Mouse (Mus musculus): Measurements from ENCODE around the gene Gla.
"Not testable (repeated sequence)": the region's sequence is repeated elsewhere in the genome, so short reads cannot be mapped to it uniquely, and the experiment has no call there.

Gla gene

GRCm38 (mm10) chrX:134588261-134588660, 12.7 kb downstream of the Gla start:
- DNase-seq (ENCODE audit: low spot score in 2 of 2) = no peak

GRCm38 (mm10) chrX:134586447-134586846, 14.5 kb downstream of the Gla start:
- no peak for DNase-seq (ENCODE audit: low spot score in 2 of 2)

GRCm38 (mm10) chrX:134585103-134586002, 15.6 kb downstream of the Gla start, which contains the start of gene Rpl36a:
Gene Rpl36a (plus strand): TSS chrX:134585654.
- DNase-seq (ENCODE audit: low spot score in 2 of 2) = peak; percentile 86 to 94

GRCm38 (mm10) chrX:134582888-134583669, 17.8 kb downstream of the Gla start, which contains the start of gene Btk:
Gene Btk (minus strand): TSS chrX:134583570.
- DNase-seq (ENCODE audit: low spot score in 2 of 2) = no peak

GRCm38 (mm10) chrX:134582270-134582669, 18.7 kb downstream of the Gla start:
- DNase-seq (ENCODE audit: low spot score in 2 of 2) = no peak

GRCm38 (mm10) chrX:134580528-134581305, 20.2 kb downstream of the Gla start:
- DNase-seq (ENCODE audit: low spot score in 2 of 2) = no peak

GRCm38 (mm10) chrX:134577896-134578295, 23.0 kb downstream of the Gla start:
- DNase-seq (ENCODE audit: low spot score in 2 of 2) = no peak

- DNase-seq (ENCODE audit: low spot score in 2 of 2) = no peak
These were observed 34.2 kb downstream of the Gla start for GRCm38 (mm10) chrX:134566536-134567222.

- no peak for DNase-seq (ENCODE audit: low spot score in 2 of 2)
These were observed 36.6 kb downstream of the Gla start for GRCm38 (mm10) chrX:134564326-134564725.

- DNase-seq (ENCODE audit: low spot score in 2 of 2) = no peak
These were observed 46.5 kb downstream of the Gla start for GRCm38 (mm10) chrX:134554425-134554824.

- DNase-seq (ENCODE audit: low spot score in 2 of 2) = no peak
These were observed 47.6 kb downstream of the Gla start for GRCm38 (mm10) chrX:134553326-134553725.

GRCm38 (mm10) chrX:134550903-134551302, 50.0 kb downstream of the Gla start:
- DNase-seq (ENCODE audit: low spot score in 2 of 2) = no peak

GRCm38 (mm10) chrX:134547330-134547729, 53.6 kb downstream of the Gla start:
- DNase-seq (ENCODE audit: low spot score in 2 of 2) = no peak

GRCm38 (mm10) chrX:134541955-134542308, 59.0 kb downstream of the Gla start:
- DNase-seq (ENCODE audit: low spot score in 2 of 2) = no peak

GRCm38 (mm10) chrX:134541145-134541954, 59.6 kb downstream of the Gla start, which contains the start of gene Timm8a1:
Gene Timm8a1 (minus strand): TSS chrX:134541865.
- DNase-seq (ENCODE audit: low spot score in 2 of 2) = peak; percentile 51 to 62

- DNase-seq (ENCODE audit: low spot score in 2 of 2) = no peak
These were observed 60.4 kb downstream of the Gla start for GRCm38 (mm10) chrX:134540414-134541135.

GRCm38 (mm10) chrX:134539795-134540194, 61.1 kb downstream of the Gla start:
- not testable (repeated sequence) for DNase-seq (ENCODE audit: low spot score in 2 of 2)
